Mouse (Mus musculus) cerebellum, adult (tissue): ENCODE data around the gene Ssmem1.
A peak's percentile ranks its signal among the peaks of the same experiment; 100 is the strongest.

Experiments used
- ATAC-seq: cut with Nextera tagmentation; 2 replicates; pipeline ENCODE4 v1.9.2; 2017; ENCODE audit warnings: mild to moderate bottlenecking, moderate library complexity, mixed read lengths; ENCODE audit not compliant: insufficient number of reproducible peaks, low FRiP score, low TSS enrichment

Ssmem1 gene

GRCm38 (mm10) chr6:30509265-30510239 lies at the start of gene Ssmem1, which contains the start of gene Tmem209:
Ssmem1 (plus strand) TSS chr6:30509849.
Tmem209 (minus strand) TSS chr6:30509783.
- ATAC-seq, result peak; percentile 99

- peak; percentile 75 for ATAC-seq
Observed at GRCm38 (mm10) chr6:30460750-30461446, 48.8 kb upstream of the Ssmem1 start.

GRCm38 (mm10) chr6:30461755-30462344 lies 47.8 kb upstream of the Ssmem1 start:
- no peak for ATAC-seq

- ATAC-seq, result no peak
Observed at GRCm38 (mm10) chr6:30462822-30463221, 46.8 kb upstream of the Ssmem1 start.

GRCm38 (mm10) chr6:30465586-30465985 lies 44.1 kb upstream of the Ssmem1 start:
- ATAC-seq, result no peak

- ATAC-seq, result no peak
Observed at GRCm38 (mm10) chr6:30468058-30468457, 41.6 kb upstream of the Ssmem1 start.

- peak; percentile 45 for ATAC-seq
Observed at GRCm38 (mm10) chr6:30468684-30469083, 41.0 kb upstream of the Ssmem1 start.

GRCm38 (mm10) chr6:30469370-30469769 lies 40.3 kb upstream of the Ssmem1 start:
- peak; percentile 89 for ATAC-seq

GRCm38 (mm10) chr6:30471706-30472105 lies 37.9 kb upstream of the Ssmem1 start:
- ATAC-seq, result no peak

- ATAC-seq, result no peak
Observed at GRCm38 (mm10) chr6:30476025-30476765, 33.5 kb upstream of the Ssmem1 start.

GRCm38 (mm10) chr6:30477210-30477714 lies 32.4 kb upstream of the Ssmem1 start:
- ATAC-seq, result peak; percentile 87

GRCm38 (mm10) chr6:30477784-30478183 lies 31.9 kb upstream of the Ssmem1 start:
- no peak for ATAC-seq

GRCm38 (mm10) chr6:30479418-30479817 lies 30.2 kb upstream of the Ssmem1 start:
- ATAC-seq, result peak; percentile 16; the same call in 1 of the 2 replicates

GRCm38 (mm10) chr6:30482908-30483307 lies 26.7 kb upstream of the Ssmem1 start:
- ATAC-seq, result no peak

GRCm38 (mm10) chr6:30486504-30486903 lies 23.1 kb upstream of the Ssmem1 start:
- no peak for ATAC-seq

GRCm38 (mm10) chr6:30499049-30499448 lies 10.6 kb upstream of the Ssmem1 start:
- ATAC-seq, result no peak

GRCm38 (mm10) chr6:30508824-30509223 lies 825 bp upstream of the Ssmem1 start:
- ATAC-seq, result no peak

GRCm38 (mm10) chr6:30510291-30510690 lies 642 bp downstream of the Ssmem1 start:
- no peak for ATAC-seq

- ATAC-seq, result no peak
Observed at GRCm38 (mm10) chr6:30514242-30514641, 4.6 kb downstream of the Ssmem1 start.

- ATAC-seq, result no peak
Observed at GRCm38 (mm10) chr6:30520400-30520799, 10.8 kb downstream of the Ssmem1 start.
